Mouse (Mus musculus) ES-Bruce4 (cell line): ENCODE results near the gene Bsnd. TPM values are rescaled to one million over a fixed set of nuclear protein-coding genes. Genes with fewer than 3 reads are reported as not detected.

Source experiments
- H3K27ac ChIP-seq: 2 replicates; pipeline ENCODE4 v1.5.1; 2012; ENCODE audit warnings: low read length, inconsistent platforms; ENCODE audit not compliant: insufficient read depth
- H3K27me3 ChIP-seq: 2 replicates; pipeline ENCODE4 v1.6.1; 2012; ENCODE audit warnings: mild to moderate bottlenecking, low read length, inconsistent platforms; ENCODE audit not compliant: control insufficient read depth, poor library complexity, insufficient read depth, severe bottlenecking
- H3K36me3 ChIP-seq: 2 replicates; pipeline ENCODE4 v1.6.1; 2012; ENCODE audit warnings: inconsistent platforms, mild to moderate bottlenecking, low read length, moderate library complexity; ENCODE audit not compliant: control insufficient read depth, poor library complexity, insufficient read depth, severe bottlenecking
- H3K4me1 ChIP-seq: one replicate; pipeline ENCODE4 v1.8.1; 2011; ENCODE audit warnings: low read length; ENCODE audit not compliant: control insufficient read depth, insufficient read depth
- H3K4me3 ChIP-seq: 2 replicates; pipeline ENCODE4 v1.5.1; 2011; ENCODE audit warnings: low read depth, mild to moderate bottlenecking, low read length
- H3K9ac ChIP-seq: 2 replicates; pipeline ENCODE4 v1.6.1; 2012; ENCODE audit warnings: low read depth, mild to moderate bottlenecking, inconsistent platforms; ENCODE audit not compliant: poor library complexity, severe bottlenecking
- H3K9me3 ChIP-seq: replicated peaks from 2 replicates; pipeline ENCODE4 v1.6.1; 2012; ENCODE audit warnings: mild to moderate bottlenecking, low read length, inconsistent platforms; ENCODE audit not compliant: control insufficient read depth, poor library complexity, insufficient read depth, severe bottlenecking
- CTCF ChIP-seq: IDR thresholded peaks from one replicate; pipeline ENCODE4 v1.8.1; 2011; ENCODE audit warnings: low read depth, low read length
- EP300 ChIP-seq: IDR thresholded peaks from 2 replicates; pipeline ENCODE4 v1.6.1; 2011; ENCODE audit warnings: low read depth, low read length; ENCODE audit not compliant: insufficient read depth
- POLR2A ChIP-seq: IDR thresholded peaks from one replicate; pipeline ENCODE4 v1.8.1; 2011; ENCODE audit warnings: low read length; ENCODE audit not compliant: insufficient read depth
- polyA plus RNA-seq: library from polyadenylated mRNA; stranded (reverse); fragments of >200 nt; gene quantifications from 2 replicates; pipeline ENCODE4 v1.2.4, GENCODE M21; 2011; ENCODE audit warnings: low read depth; ENCODE audit not compliant: missing spikeins, insufficient read depth, insufficient read length

Bsnd gene
- polyA plus RNA-seq, 1 experiment, result not detected

DNA sequence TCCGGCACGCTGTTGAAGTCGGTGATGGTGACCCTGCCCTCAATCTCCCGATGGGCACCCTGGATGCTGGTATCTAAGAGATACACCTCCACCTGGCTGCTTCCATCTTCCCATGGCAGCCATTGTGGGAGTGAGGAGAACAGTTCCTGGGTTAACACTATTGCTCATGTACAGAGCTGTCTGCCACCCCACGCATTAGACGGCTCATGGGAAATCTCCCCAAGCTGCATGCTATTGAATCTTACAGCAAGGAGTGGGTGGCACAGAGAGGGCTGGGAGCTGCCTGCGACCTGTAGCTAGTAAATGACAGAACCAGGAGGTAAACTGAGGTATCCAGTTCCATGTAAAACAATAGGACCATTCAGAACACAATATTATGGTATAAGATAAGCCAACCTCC is 37.5 kb downstream of the Bsnd start:
- H3K9ac ChIP-seq, result no peak overlapping the region
- H3K9me3 ChIP-seq, result no peaks in the 10 kb centered on the region
- TF ChIP-seq EP300 (no peak), POLR2A (no peak), CTCF (no peak)
- no peaks in the 10 kb centered on the region for H3K4me1 ChIP-seq
- H3K36me3 ChIP-seq, result no peaks in the 10 kb centered on the region
- H3K27ac ChIP-seq, result no peak overlapping the region
- H3K4me3 ChIP-seq, result no peak overlapping the region
- H3K27me3 ChIP-seq, result no peaks in the 10 kb centered on the region

- Histone ChIP-seq H3K9me3 (no peaks in the 10 kb centered on the region), H3K9ac (no peak overlapping the region), H3K27me3 (no peaks in the 10 kb centered on the region), H3K27ac (no peak overlapping the region), H3K4me1 (no peaks in the 10 kb centered on the region), H3K4me3 (no peak overlapping the region), H3K36me3 (no peaks in the 10 kb centered on the region)
- TF ChIP-seq EP300 (no peak), POLR2A (no peak), CTCF (no peak)
These were observed 38.6 kb downstream of the Bsnd start for GRCm38 (mm10) chr4:106453516-106453915.

- Histone ChIP-seq H3K9me3 (no peaks in the 10 kb centered on the region), H3K27me3 (no peaks in the 10 kb centered on the region), H3K4me3 (no peak overlapping the region), H3K4me1 (no peaks in the 10 kb centered on the region), H3K27ac (no peak overlapping the region), H3K9ac (no peak overlapping the region), H3K36me3 (no peaks in the 10 kb centered on the region)
- TF ChIP-seq CTCF, result no peak
- TF ChIP-seq POLR2A, result no peak
- no peak for TF ChIP-seq EP300
These were observed 39.0 kb downstream of the Bsnd start for GRCm38 (mm10) chr4:106453108-106453507.

- TF ChIP-seq CTCF (no peak), EP300 (no peak), POLR2A (no peak)
- Histone ChIP-seq H3K27me3 (no peaks in the 10 kb centered on the region), H3K9ac (no peak overlapping the region), H3K4me1 (no peaks in the 10 kb centered on the region), H3K36me3 (no peaks in the 10 kb centered on the region), H3K4me3 (no peak overlapping the region), H3K27ac (no peak overlapping the region), H3K9me3 (no peaks in the 10 kb centered on the region)
These were observed 39.7 kb downstream of the Bsnd start for GRCm38 (mm10) chr4:106452401-106452800.

DNA sequence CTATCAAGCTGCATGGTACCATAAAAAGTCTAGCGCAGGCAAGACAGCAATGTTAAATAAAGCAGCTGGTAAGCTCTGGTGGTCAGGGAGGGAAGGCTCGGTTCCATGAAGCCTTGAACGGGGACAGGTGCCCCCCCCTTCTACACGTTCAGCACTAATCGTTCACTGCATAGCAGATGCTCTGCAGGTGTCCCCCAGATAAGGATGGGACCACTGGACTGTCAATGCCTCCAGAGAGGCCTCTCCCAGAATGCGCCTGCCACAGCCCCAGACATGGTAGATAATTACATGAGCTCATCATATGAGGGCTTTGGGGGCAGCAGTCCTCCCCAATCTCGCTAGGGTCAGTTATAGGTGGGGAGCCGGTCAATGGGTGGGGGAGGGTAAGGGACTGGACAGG is 42.8 kb downstream of the Bsnd start:
- Histone ChIP-seq H3K4me3 (no peak overlapping the region), H3K4me1 (no peaks in the 10 kb centered on the region), H3K27me3 (no peaks in the 10 kb centered on the region), H3K27ac (no peak overlapping the region), H3K9ac (no peak overlapping the region), H3K36me3 (no peaks in the 10 kb centered on the region), H3K9me3 (no peaks in the 10 kb centered on the region)
- no peak for TF ChIP-seq CTCF
- TF ChIP-seq EP300, result no peak

GRCm38 (mm10) chr4:106443182-106443581 is 48.9 kb downstream of the Bsnd start:
- no peak overlapping the region for H3K4me3 ChIP-seq
- no peaks in the 10 kb centered on the region for H3K4me1 ChIP-seq
- H3K9me3 ChIP-seq, result no peaks in the 10 kb centered on the region
- no peak overlapping the region for H3K9ac ChIP-seq
- H3K36me3 ChIP-seq, result peaks cover 8% of the 10 kb centered on the region
- TF ChIP-seq CTCF, result no peak
- no peak for TF ChIP-seq EP300
- TF ChIP-seq POLR2A, result no peak
- no peak overlapping the region for H3K27ac ChIP-seq
- no peaks in the 10 kb centered on the region for H3K27me3 ChIP-seq

DNA sequence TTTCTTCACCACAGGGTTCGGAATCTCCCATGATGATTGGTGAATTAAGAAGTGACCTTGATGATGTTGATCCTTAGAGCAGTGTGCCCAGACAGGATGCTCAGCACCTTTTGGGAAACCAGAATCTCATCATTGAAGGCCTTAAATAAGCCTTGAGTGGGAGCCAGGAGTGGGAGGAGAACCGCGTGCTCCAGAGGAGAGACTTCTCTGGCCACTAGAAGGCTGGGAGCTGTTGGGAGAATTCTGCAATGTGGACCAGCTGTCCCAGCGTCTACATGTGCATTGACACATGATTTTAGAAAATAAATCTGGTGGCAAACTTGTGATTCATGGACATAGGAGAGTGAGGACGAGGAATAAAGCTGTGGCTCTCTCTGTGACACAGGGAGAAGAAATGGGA is 53.3 kb downstream of the Bsnd start:
- no peak overlapping the region for H3K9ac ChIP-seq
- H3K4me3 ChIP-seq, result no peak overlapping the region
- no peak overlapping the region for H3K27ac ChIP-seq
- TF ChIP-seq EP300, result no peak
- TF ChIP-seq POLR2A, result no peak
- TF ChIP-seq CTCF, result no peak
- H3K36me3 ChIP-seq, result peaks cover 28% of the 10 kb centered on the region
- H3K27me3 ChIP-seq, result no peaks in the 10 kb centered on the region
- H3K9me3 ChIP-seq, result no peaks in the 10 kb centered on the region
- no peaks in the 10 kb centered on the region for H3K4me1 ChIP-seq
